Mouse (Mus musculus): ENCODE results near the gene Deaf1. TPM values are rescaled to one million over a fixed set of nuclear protein-coding genes. Genes with fewer than 3 reads are reported as not detected.

Gene Deaf1
- polyA plus RNA-seq (2015; fragmentation: Nextera tagmentation; extraction: Ambion mirVana): 61.3 and 64.3 TPM in 2 replicates

GRCm38 (mm10) chr7:141327469-141328372, at the start of gene Deaf1, which contains the start of gene Tmem80:
Gene Deaf1 (minus strand): TSS chr7:141327690.
Gene Tmem80 (plus strand): TSS chr7:141327739.
- Histone ChIP-seq H3K27me3 (ENCODE audit: control insufficient read depth, insufficient read depth, low read length) (no peaks in the 10 kb centered on the region), H3K4me1 (ENCODE audit: control insufficient read depth, insufficient read depth, low read length) (peaks cover 22% of the 10 kb centered on the region), H3K9ac (ENCODE audit: low read length) (peak within 1 kb of the TSS; percentile 99), H3K4me3 (replicated peaks; ENCODE audit: low read length) (peak within 1 kb of the TSS; percentile 74), H3K9me3 (replicated peaks; ENCODE audit: control insufficient read depth, low read length) (no peaks in the 10 kb centered on the region), H3K4me2 (ENCODE audit: low read depth, low read length) (peak within 1 kb of the TSS; percentile 89), H3K27ac (ENCODE audit: low read length) (peak within 1 kb of the TSS; percentile 100), H3K36me3 (ENCODE audit: control insufficient read depth, insufficient read depth, low read length) (no peaks in the 10 kb centered on the region)
- under 1% methylated on average over 105 of the region's 105 CpGs for WGBS
- peak; percentile 96 for ATAC-seq (ENCODE audit: insufficient read depth, low FRiP score)

GRCm38 (mm10) chr7:141374399-141374798, 46.9 kb upstream of the Deaf1 start:
- Histone ChIP-seq H3K4me3 (replicated peaks; ENCODE audit: low read length) (no peak overlapping the region), H3K4me2 (ENCODE audit: low read depth, low read length) (no peak overlapping the region), H3K27me3 (ENCODE audit: control insufficient read depth, insufficient read depth, low read length) (no peaks in the 10 kb centered on the region), H3K36me3 (ENCODE audit: control insufficient read depth, insufficient read depth, low read length) (no peaks in the 10 kb centered on the region), H3K27ac (ENCODE audit: low read length) (no peak overlapping the region), H3K9ac (ENCODE audit: low read length) (no peak overlapping the region), H3K4me1 (ENCODE audit: control insufficient read depth, insufficient read depth, low read length) (no peaks in the 10 kb centered on the region), H3K9me3 (replicated peaks; ENCODE audit: control insufficient read depth, low read length) (no peaks in the 10 kb centered on the region)
- ATAC-seq (ENCODE audit: insufficient read depth, low FRiP score): no peak

GRCm38 (mm10) chr7:141373611-141374010, 46.1 kb upstream of the Deaf1 start:
- H3K4me1 ChIP-seq (ENCODE audit: control insufficient read depth, insufficient read depth, low read length): no peaks in the 10 kb centered on the region
- H3K4me2 ChIP-seq (ENCODE audit: low read depth, low read length): no peak overlapping the region
- H3K27me3 ChIP-seq (ENCODE audit: control insufficient read depth, insufficient read depth, low read length): no peaks in the 10 kb centered on the region
- 79% methylated on average over 6 of the region's 6 CpGs for WGBS
- H3K4me3 ChIP-seq (replicated peaks; ENCODE audit: low read length): no peak overlapping the region
- H3K9me3 ChIP-seq (replicated peaks; ENCODE audit: control insufficient read depth, low read length): no peaks in the 10 kb centered on the region
- no peaks in the 10 kb centered on the region for H3K36me3 ChIP-seq (ENCODE audit: control insufficient read depth, insufficient read depth, low read length)
- no peak overlapping the region for H3K9ac ChIP-seq (ENCODE audit: low read length)
- H3K27ac ChIP-seq (ENCODE audit: low read length): no peak overlapping the region
- no peak for ATAC-seq (ENCODE audit: insufficient read depth, low FRiP score)

- Histone ChIP-seq H3K4me3 (replicated peaks; ENCODE audit: low read length) (no peak overlapping the region), H3K27ac (ENCODE audit: low read length) (no peak overlapping the region), H3K9ac (ENCODE audit: low read length) (no peak overlapping the region), H3K36me3 (ENCODE audit: control insufficient read depth, insufficient read depth, low read length) (no peaks in the 10 kb centered on the region), H3K4me2 (ENCODE audit: low read depth, low read length) (no peak overlapping the region), H3K4me1 (ENCODE audit: control insufficient read depth, insufficient read depth, low read length) (no peaks in the 10 kb centered on the region), H3K9me3 (replicated peaks; ENCODE audit: control insufficient read depth, low read length) (no peaks in the 10 kb centered on the region), H3K27me3 (ENCODE audit: control insufficient read depth, insufficient read depth, low read length) (no peaks in the 10 kb centered on the region)
- peak; percentile 33; the same call in 1 of the 2 replicates for ATAC-seq (ENCODE audit: insufficient read depth, low FRiP score)
- 28% methylated on average over 6 of the region's 6 CpGs for WGBS
Measured at GRCm38 (mm10) chr7:141371942-141372595, 44.6 kb upstream of the Deaf1 start.

GRCm38 (mm10) chr7:141369918-141370317, 42.4 kb upstream of the Deaf1 start:
- Histone ChIP-seq H3K9ac (ENCODE audit: low read length) (no peak overlapping the region), H3K27me3 (ENCODE audit: control insufficient read depth, insufficient read depth, low read length) (no peaks in the 10 kb centered on the region), H3K27ac (ENCODE audit: low read length) (peak overlapping the region; percentile 33; the same call in 1 of the 2 replicates), H3K9me3 (replicated peaks; ENCODE audit: control insufficient read depth, low read length) (no peaks in the 10 kb centered on the region), H3K4me2 (ENCODE audit: low read depth, low read length) (no peak overlapping the region), H3K36me3 (ENCODE audit: control insufficient read depth, insufficient read depth, low read length) (no peaks in the 10 kb centered on the region), H3K4me3 (replicated peaks; ENCODE audit: low read length) (no peak overlapping the region), H3K4me1 (ENCODE audit: control insufficient read depth, insufficient read depth, low read length) (no peaks in the 10 kb centered on the region)
- no peak for ATAC-seq (ENCODE audit: insufficient read depth, low FRiP score)
- 52% methylated on average over 5 of the region's 5 CpGs for WGBS

- Histone ChIP-seq H3K4me1 (ENCODE audit: control insufficient read depth, insufficient read depth, low read length) (no peaks in the 10 kb centered on the region), H3K36me3 (ENCODE audit: control insufficient read depth, insufficient read depth, low read length) (no peaks in the 10 kb centered on the region), H3K27me3 (ENCODE audit: control insufficient read depth, insufficient read depth, low read length) (no peaks in the 10 kb centered on the region), H3K27ac (ENCODE audit: low read length) (no peak overlapping the region), H3K4me2 (ENCODE audit: low read depth, low read length) (no peak overlapping the region), H3K9me3 (replicated peaks; ENCODE audit: control insufficient read depth, low read length) (no peaks in the 10 kb centered on the region), H3K9ac (ENCODE audit: low read length) (no peak overlapping the region), H3K4me3 (replicated peaks; ENCODE audit: low read length) (no peak overlapping the region)
- no peak for ATAC-seq (ENCODE audit: insufficient read depth, low FRiP score)
- WGBS: 86% methylated on average over 4 of the region's 4 CpGs
Measured at GRCm38 (mm10) chr7:141367358-141367757, 39.9 kb upstream of the Deaf1 start.

GRCm38 (mm10) chr7:141365049-141365445, 37.6 kb upstream of the Deaf1 start:
- 52% methylated on average over 3 of the region's 3 CpGs for WGBS
- Histone ChIP-seq H3K27me3 (ENCODE audit: control insufficient read depth, insufficient read depth, low read length) (no peaks in the 10 kb centered on the region), H3K4me3 (replicated peaks; ENCODE audit: low read length) (no peak overlapping the region), H3K36me3 (ENCODE audit: control insufficient read depth, insufficient read depth, low read length) (no peaks in the 10 kb centered on the region), H3K9ac (ENCODE audit: low read length) (no peak overlapping the region), H3K27ac (ENCODE audit: low read length) (no peak overlapping the region), H3K9me3 (replicated peaks; ENCODE audit: control insufficient read depth, low read length) (no peaks in the 10 kb centered on the region), H3K4me1 (ENCODE audit: control insufficient read depth, insufficient read depth, low read length) (no peaks in the 10 kb centered on the region), H3K4me2 (ENCODE audit: low read depth, low read length) (no peak overlapping the region)
- no peak for ATAC-seq (ENCODE audit: insufficient read depth, low FRiP score)

GRCm38 (mm10) chr7:141364349-141365048, 37.0 kb upstream of the Deaf1 start:
- Histone ChIP-seq H3K36me3 (ENCODE audit: control insufficient read depth, insufficient read depth, low read length) (no peaks in the 10 kb centered on the region), H3K9me3 (replicated peaks; ENCODE audit: control insufficient read depth, low read length) (no peaks in the 10 kb centered on the region), H3K4me2 (ENCODE audit: low read depth, low read length) (no peak overlapping the region), H3K9ac (ENCODE audit: low read length) (no peak overlapping the region), H3K27me3 (ENCODE audit: control insufficient read depth, insufficient read depth, low read length) (no peaks in the 10 kb centered on the region), H3K27ac (ENCODE audit: low read length) (no peak overlapping the region), H3K4me3 (replicated peaks; ENCODE audit: low read length) (no peak overlapping the region), H3K4me1 (ENCODE audit: control insufficient read depth, insufficient read depth, low read length) (no peaks in the 10 kb centered on the region)
- ATAC-seq (ENCODE audit: insufficient read depth, low FRiP score): no peak
- 72% methylated on average over 5 of the region's 5 CpGs for WGBS

- no peaks in the 10 kb centered on the region for H3K27me3 ChIP-seq (ENCODE audit: control insufficient read depth, insufficient read depth, low read length)
- H3K9ac ChIP-seq (ENCODE audit: low read length): no peak overlapping the region
- no peak overlapping the region for H3K4me2 ChIP-seq (ENCODE audit: low read depth, low read length)
- no peaks in the 10 kb centered on the region for H3K36me3 ChIP-seq (ENCODE audit: control insufficient read depth, insufficient read depth, low read length)
- no peak overlapping the region for H3K4me3 ChIP-seq (replicated peaks; ENCODE audit: low read length)
- H3K27ac ChIP-seq (ENCODE audit: low read length): no peak overlapping the region
- no peaks in the 10 kb centered on the region for H3K4me1 ChIP-seq (ENCODE audit: control insufficient read depth, insufficient read depth, low read length)
- WGBS: 61% methylated on average over 2 of the region's 2 CpGs
- peak; percentile 6; the same call in 1 of the 2 replicates for ATAC-seq (ENCODE audit: insufficient read depth, low FRiP score)
- no peaks in the 10 kb centered on the region for H3K9me3 ChIP-seq (replicated peaks; ENCODE audit: control insufficient read depth, low read length)
Measured at GRCm38 (mm10) chr7:141363752-141364125, 36.2 kb upstream of the Deaf1 start.

All from stomach, embryonic 16.5 days (tissue).